Mouse (Mus musculus) G1E (cell line): Measurements from ENCODE around the gene Zic4. TPM values are rescaled to one million over a fixed set of nuclear protein-coding genes. Genes with fewer than 3 reads are reported as not detected.
A peak's percentile ranks its signal among the peaks of the same experiment; 100 is the strongest.

Source experiments
- ATAC-seq: 2 replicates; pipeline ENCODE4 v1.8.0; 2016; ENCODE audit warnings: mild to moderate bottlenecking; ENCODE audit not compliant: insufficient number of reproducible peaks, poor library complexity, low FRiP score, severe bottlenecking; ENCODE audit errors: extremely low read depth
- DNase-seq: peaks from one replicate; pipeline ENCODE4 v3.0.0; 2012; ENCODE audit warnings: low spot score
- H3K27me3 ChIP-seq: 2 replicates; pipeline ENCODE4 v1.6.1; 2012; ENCODE audit warnings: mild to moderate bottlenecking, low read length, inconsistent platforms; ENCODE audit not compliant: insufficient read depth
- H3K36me3 ChIP-seq: replicated peaks from 2 replicates; pipeline ENCODE3; 2012; ENCODE audit warnings: mild to moderate bottlenecking, inconsistent platforms
- H3K4me1 ChIP-seq: 2 replicates; pipeline ENCODE4 v1.6.1; 2012; ENCODE audit warnings: low read depth, low read length, inconsistent platforms, mixed read lengths; ENCODE audit not compliant: insufficient read depth
- H3K4me3 ChIP-seq: 2 replicates; pipeline ENCODE4 v1.5.1; 2012; ENCODE audit warnings: low read depth, mild to moderate bottlenecking, inconsistent platforms, low read length, moderate library complexity, mixed read lengths
- H3K9me3 ChIP-seq: replicated peaks from 2 replicates; pipeline ENCODE4 v1.6.1; 2012; ENCODE audit warnings: inconsistent platforms
- CTCF ChIP-seq: IDR thresholded peaks from 2 replicates; pipeline ENCODE4 v1.5.1; 2012; ENCODE audit warnings: low read depth, low read length, inconsistent platforms, mixed read lengths
- GATA1 ChIP-seq: IDR thresholded peaks from 2 replicates; pipeline ENCODE4 v1.6.1; 2012; ENCODE audit warnings: borderline replicate concordance, low read length, inconsistent platforms, mixed read lengths
- GATA2 ChIP-seq: IDR thresholded peaks from 2 replicates; pipeline ENCODE4 v1.6.1; 2012; ENCODE audit warnings: low read depth, low read length, inconsistent platforms, borderline replicate concordance
- POLR2AphosphoS5 ChIP-seq: IDR thresholded peaks from 2 replicates; pipeline ENCODE4 v1.6.1; 2012; ENCODE audit warnings: low read depth, low read length, inconsistent platforms; ENCODE audit not compliant: insufficient replicate concordance
- TAL1 ChIP-seq: conservative IDR thresholded peaks from 2 replicates; pipeline ENCODE4 v1.6.1; 2012; ENCODE audit warnings: low read depth, low read length, inconsistent platforms, mixed read lengths
- polyA plus RNA-seq: library from polyadenylated mRNA; stranded (reverse); fragments of >175 nt; gene quantifications from 2 replicates; pipeline ENCODE4 v1.2.3, GENCODE M21; 2012
- total RNA-seq, 2 experiments: library from RNA; stranded (forward) in 1 of 2; stranded (reverse) in 1 of 2; fragments of 200-1000 nt in 1 of 2; fragments of >200 nt in 1 of 2; fragmentation: Nextera tagmentation in 1 of 2; gene quantifications; 2 replicates each; pipeline ENCODE4 v1.2.3; 2014 to 2017

Zic4 gene
- total and polyA plus RNA-seq, 3 experiments = 0.16 TPM; not detected in 2

DNA sequence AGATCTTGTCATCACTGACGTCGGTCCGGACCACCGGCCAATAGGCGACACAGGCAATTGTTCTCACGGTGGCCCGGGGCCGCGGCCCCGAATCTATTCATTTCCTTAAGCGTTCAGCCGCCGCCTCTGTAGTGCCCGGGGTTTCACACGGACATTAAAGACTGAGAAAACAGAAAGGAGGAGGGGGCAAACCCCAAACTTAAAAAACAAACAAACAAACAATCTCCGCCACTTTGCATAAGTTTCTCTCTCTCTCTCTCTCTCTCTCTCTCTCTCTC, 15.6 kb downstream of the Zic4 start:
- H3K27me3 ChIP-seq = no peaks in the 10 kb centered on the region
- no peak overlapping the region for H3K4me3 ChIP-seq
- TF ChIP-seq TAL1 = no peak
- TF ChIP-seq POLR2AphosphoS5 = no peak
- no peak for TF ChIP-seq GATA1
- no peak for TF ChIP-seq CTCF
- TF ChIP-seq GATA2 = no peak
- H3K4me1 ChIP-seq = no peaks in the 10 kb centered on the region
- no peak for ATAC-seq
- DNase-seq = no peak
- H3K9me3 ChIP-seq = peaks cover 50% of the 10 kb centered on the region
- H3K36me3 ChIP-seq = no peaks in the 10 kb centered on the region

DNA sequence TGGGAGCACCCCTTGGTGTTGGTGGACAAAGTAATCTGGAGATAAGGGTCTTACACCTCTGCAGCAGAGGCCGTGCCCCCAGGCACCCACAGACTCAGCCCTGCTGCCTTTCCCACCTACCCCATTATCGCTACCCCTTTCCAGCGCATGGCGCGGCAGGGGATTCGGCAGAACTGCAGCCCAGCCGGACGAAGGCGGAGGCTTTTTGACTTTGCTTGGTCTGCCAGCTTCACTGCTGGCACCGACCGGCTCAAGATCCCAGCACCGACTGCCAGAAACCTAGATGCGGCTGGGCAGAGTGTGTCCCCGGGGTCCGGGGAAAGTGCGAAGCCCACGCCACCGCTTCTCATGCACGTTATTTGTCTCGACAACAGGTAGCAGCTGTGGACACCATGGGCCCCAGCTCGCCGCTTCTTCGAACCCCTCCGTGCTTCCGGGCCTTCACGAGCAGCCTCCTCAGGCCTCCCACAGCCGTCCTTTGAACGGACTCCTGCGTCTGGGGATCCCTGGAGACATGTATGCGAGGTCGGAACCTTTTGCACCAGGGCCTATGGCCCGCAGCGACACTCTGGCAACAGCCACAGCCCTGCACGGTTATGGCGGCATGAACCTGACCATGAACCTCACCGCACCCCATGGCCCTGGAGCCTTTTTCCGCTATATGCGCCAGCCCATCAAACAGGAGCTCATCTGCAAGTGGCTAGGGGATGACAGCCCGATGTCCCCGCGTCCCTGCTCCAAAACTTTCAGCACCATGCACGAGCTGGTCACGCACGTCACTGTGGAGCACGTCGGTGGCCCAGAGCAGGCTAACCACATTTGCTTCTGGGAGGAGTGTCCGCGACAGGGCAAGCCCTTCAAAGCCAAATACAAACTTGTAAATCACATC, 16.4 kb downstream of the Zic4 start:
- TF ChIP-seq CTCF (no peak), GATA1 (no peak), TAL1 (no peak), POLR2AphosphoS5 (no peak), GATA2 (no peak)
- no peak for DNase-seq
- Histone ChIP-seq H3K36me3 (no peaks in the 10 kb centered on the region), H3K4me1 (no peaks in the 10 kb centered on the region), H3K4me3 (peak overlapping the region; percentile 13; the same call in 1 of the 2 replicates), H3K9me3 (peaks cover 57% of the 10 kb centered on the region), H3K27me3 (no peaks in the 10 kb centered on the region)
- no peak for ATAC-seq

- Histone ChIP-seq H3K9me3 (peaks cover 63% of the 10 kb centered on the region), H3K27me3 (no peaks in the 10 kb centered on the region; the same call in 1 of the 2 replicates)
Measured at GRCm38 (mm10) chr9:91379300-91379635, 17.1 kb downstream of the Zic4 start.

DNA sequence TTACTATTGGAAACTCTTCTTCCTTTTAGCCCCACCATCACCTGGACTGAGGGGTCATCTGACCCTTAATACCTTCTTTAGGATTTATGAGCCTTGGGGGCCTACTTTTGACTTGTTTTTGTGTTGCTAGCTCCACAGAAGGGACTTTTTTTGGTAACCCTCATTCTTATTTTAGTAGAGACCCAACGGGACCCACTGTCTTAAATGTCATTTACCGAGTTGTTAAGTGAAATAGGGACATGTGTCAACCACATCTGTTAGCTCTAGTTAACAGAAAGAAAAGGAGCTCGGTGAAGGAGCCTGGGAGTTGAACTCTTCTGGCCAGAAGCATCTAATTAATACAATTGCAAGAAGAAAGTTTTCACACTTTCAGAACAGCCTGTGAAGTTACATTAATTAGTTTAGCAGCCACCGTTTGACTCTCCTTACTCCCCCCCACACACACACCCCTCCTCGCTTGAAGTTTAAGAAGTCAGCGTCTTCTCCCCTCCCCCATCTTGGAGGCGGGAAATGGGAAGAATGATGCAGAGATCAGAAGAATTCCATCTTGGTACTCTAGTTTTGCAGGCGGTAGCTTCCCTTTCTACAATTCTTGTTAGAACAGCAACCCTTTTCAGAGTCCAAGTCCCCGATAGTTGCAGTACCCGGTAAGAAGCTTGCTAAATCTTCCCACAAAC, 17.7 kb downstream of the Zic4 start:
- ATAC-seq = no peak
- Histone ChIP-seq H3K4me3 (no peak overlapping the region), H3K9me3 (peaks cover 67% of the 10 kb centered on the region), H3K36me3 (no peaks in the 10 kb centered on the region), H3K4me1 (no peaks in the 10 kb centered on the region), H3K27me3 (no peaks in the 10 kb centered on the region; the same call in 1 of the 2 replicates)
- TF ChIP-seq POLR2AphosphoS5 (no peak), CTCF (no peak), GATA1 (no peak), GATA2 (no peak), TAL1 (no peak)
- DNase-seq = no peak

More at GRCm38 (mm10) chr9:91379300-91379635, 17.1 kb downstream of the Zic4 start:
- no peak for DNase-seq
- Histone ChIP-seq H3K4me1 (no peaks in the 10 kb centered on the region), H3K4me3 (no peak overlapping the region), H3K36me3 (no peaks in the 10 kb centered on the region)
- TF ChIP-seq CTCF (no peak), GATA2 (no peak), GATA1 (no peak), TAL1 (no peak), POLR2AphosphoS5 (no peak)
- no peak for ATAC-seq

GRCm38 (mm10) chr9:91380458-91380914, 18.3 kb downstream of the Zic4 start:
- DNase-seq (no peak), ATAC-seq (no peak)
- H3K36me3 ChIP-seq = no peaks in the 10 kb centered on the region
- TF ChIP-seq GATA2 (no peak), TAL1 (no peak), POLR2AphosphoS5 (no peak), CTCF (no peak), GATA1 (no peak)
- no peak overlapping the region for H3K4me3 ChIP-seq
- H3K27me3 ChIP-seq = no peaks in the 10 kb centered on the region; the same call in 1 of the 2 replicates
- no peaks in the 10 kb centered on the region for H3K4me1 ChIP-seq
- H3K9me3 ChIP-seq = peaks cover 71% of the 10 kb centered on the region
